Mouse (Mus musculus) liver, adult 2 months (tissue): ENCODE measurements at regions not wholly inside any gene's neighbourhood (a gene's known extent, or its start where the extent isn't known, plus 50 kb on each side); places are given as distances from the start of the nearest gene placed in this dataset.

Experiments used
- CTCF ChIP-seq: fragments of 200-500 bp; IDR thresholded peaks from 2 replicates; pipeline ENCODE4 v1.5.1; 2011; ENCODE audit warnings: low read depth, low read length, control low read depth
- POLR2A ChIP-seq: fragments of 200-500 bp; IDR thresholded peaks from 2 replicates; pipeline ENCODE4 v1.6.1; 2011; ENCODE audit warnings: low read length, control low read depth; ENCODE audit not compliant: insufficient read depth; ENCODE audit errors: extremely low read depth

DNA sequence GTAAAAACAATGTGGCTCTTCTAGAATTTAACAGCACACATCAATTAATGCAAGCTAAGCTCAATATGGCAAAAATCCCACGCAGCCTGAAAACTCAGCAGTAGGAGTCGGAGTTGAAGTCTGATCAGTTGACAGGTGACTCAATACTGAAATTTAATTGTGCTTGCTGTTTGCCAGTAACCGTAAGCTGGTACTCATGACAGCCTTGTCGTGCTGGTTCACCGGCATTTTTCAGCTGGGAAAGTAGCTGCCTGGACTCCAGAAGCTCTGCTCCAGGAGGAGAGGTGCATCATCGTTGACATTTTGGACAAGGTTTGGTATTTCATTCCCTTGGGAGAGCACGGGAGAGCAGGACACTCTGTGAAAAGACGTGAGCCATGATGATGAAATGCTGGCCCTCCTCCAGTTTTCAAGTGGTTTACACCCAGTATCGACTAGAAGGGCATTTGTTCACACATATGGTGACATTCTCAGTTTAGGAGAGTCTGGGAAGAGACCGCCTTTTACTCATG lies 372.1 kb upstream of the Actbl2 start:
- TF ChIP-seq CTCF = no peak
- no peak for TF ChIP-seq POLR2A
